Mouse (Mus musculus) bone marrow, adult 2 months (tissue): ENCODE data around the gene Zfp423.

Experiments used
- CTCF ChIP-seq: fragments of 200-500 bp; IDR thresholded peaks from 2 replicates; pipeline ENCODE4 v1.5.1; 2011; ENCODE audit warnings: low read length, control low read depth; ENCODE audit not compliant: control insufficient read depth, insufficient read depth
- POLR2A ChIP-seq: fragments of 200-500 bp; IDR thresholded peaks from 2 replicates; pipeline ENCODE4 v1.6.1; 2011; ENCODE audit warnings: low read depth, mild to moderate bottlenecking, control low read depth, low read length, borderline replicate concordance; ENCODE audit not compliant: control insufficient read depth

DNA sequence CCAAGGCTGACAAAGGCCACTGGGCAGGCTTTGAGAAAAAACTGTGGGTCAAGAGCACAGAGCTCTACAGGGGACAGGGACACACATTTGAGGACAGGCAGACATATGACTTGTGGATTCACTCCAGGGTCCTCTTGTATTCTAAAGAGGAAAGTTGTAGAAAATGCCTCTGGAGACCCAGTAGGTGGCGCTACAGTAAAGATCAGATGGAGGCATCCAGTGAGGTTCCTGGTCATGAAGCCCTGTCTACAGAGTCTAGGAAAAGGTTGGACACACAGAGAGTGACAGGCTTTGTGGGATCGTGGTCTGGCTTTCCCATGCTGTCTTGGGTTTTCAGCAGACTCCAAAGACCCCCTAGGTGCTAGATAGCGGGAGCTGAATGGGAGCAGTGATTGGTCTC lies 318.5 kb downstream of the Zfp423 start:
- TF ChIP-seq POLR2A (no peak), CTCF (no peak)
